In the genomic region with DNA sequence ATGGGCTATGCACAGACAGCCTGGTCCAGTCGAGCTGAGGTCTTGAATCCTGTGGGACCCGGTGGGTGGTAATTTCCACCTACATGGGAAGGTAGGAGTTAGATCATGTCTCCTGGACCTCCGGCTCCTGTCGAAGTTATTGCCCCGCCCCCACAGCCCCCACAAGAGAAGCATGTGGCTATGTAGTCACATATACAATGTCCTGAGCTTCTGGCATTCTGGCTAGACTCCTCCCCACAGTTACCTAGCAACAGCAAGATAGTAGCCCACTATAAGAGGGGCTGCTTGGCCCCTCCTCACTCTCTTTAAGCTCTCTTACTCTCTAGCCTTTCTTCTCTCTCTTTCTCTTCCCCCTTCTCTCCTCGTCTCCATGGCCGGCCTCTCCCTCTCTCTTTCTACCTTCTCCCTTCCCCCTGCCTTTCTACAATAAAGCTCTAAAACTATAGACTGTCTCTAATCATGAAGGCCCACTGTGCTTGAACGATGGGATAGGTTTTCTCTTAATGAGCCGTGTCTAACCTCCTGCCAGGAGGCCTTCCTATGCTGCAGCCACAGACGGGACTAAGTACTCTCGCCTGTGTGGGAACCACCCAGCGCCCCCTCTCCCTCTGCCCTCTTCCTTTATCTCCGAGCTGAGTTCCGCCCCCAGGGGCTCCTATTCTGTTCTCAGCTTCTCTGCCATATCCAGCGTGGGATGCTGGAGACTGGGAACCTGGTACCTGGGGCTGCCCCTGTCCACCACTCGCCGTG, we compare ENCODE assay signal across 14 mouse cellular contexts. TPM values are rescaled to one million over a fixed set of nuclear protein-coding genes. Genes with fewer than 3 reads are reported as not detected.
DNase-seq lines count a peak whose midpoint lies in the region; ATAC-seq and TF ChIP-seq lines count a peak whose summit lies in the region.
"Had no signal": no experiment of that assay in that cellular context is flagged by ENCODE, and none has a peak within 500 bp of the region (broad histone marks: within the 10 kb centered on the region; RNA-seq: fewer than 3 reads in every experiment).

No protein-coding gene starts in this region.

- H3K27me3 ChIP-seq in heart, embryonic 12.5 days (replicated peaks) = no peaks in the 10 kb centered on the region
- no peaks in the 10 kb centered on the region for H3K27me3 ChIP-seq in embryonic facial prominence, embryonic 11.5 days (ENCODE audit: control insufficient read depth, insufficient read depth, low read length)
- no peaks in the 10 kb centered on the region for H3K27me3 ChIP-seq in hindbrain, embryonic 12.5 days
- no peaks in the 10 kb centered on the region for H3K27me3 ChIP-seq in midbrain, embryonic 15.5 days (replicated peaks)
- no peaks in the 10 kb centered on the region for H3K27me3 ChIP-seq in cerebellum, adult 2 months (ENCODE audit: control insufficient read depth, insufficient read depth, low read length)
- H3K27me3 ChIP-seq: liver, embryonic 15.5 days had no signal

- no peak for DNase-seq in heart, adult 8-10 months (ENCODE audit: low spot score)
- DNase-seq in embryonic facial prominence, embryonic 11.5 days (ENCODE audit: low spot score) = peak; percentile 30
- DNase-seq in testis, postnatal 10 days (ENCODE audit: low spot score) = no peak
- DNase-seq in cerebellum, adult 2 months = no peak
- DNase-seq in cerebellum, adult 9-10 months = no peak

- H3K4me3 ChIP-seq in heart, embryonic 12.5 days = no peak overlapping the region
- no peak overlapping the region for H3K4me3 ChIP-seq in embryonic facial prominence, embryonic 11.5 days (ENCODE audit: low read depth, low read length)
- H3K4me3 ChIP-seq in hindbrain, embryonic 12.5 days = no peak overlapping the region
- no peak overlapping the region for H3K4me3 ChIP-seq in midbrain, embryonic 15.5 days
- H3K4me3 ChIP-seq in cerebellum, adult 2 months (replicated peaks; ENCODE audit: insufficient read depth, low read depth, low read length) = no peak overlapping the region
- H3K4me3 ChIP-seq: liver, embryonic 15.5 days had no signal

- ATAC-seq in heart, embryonic 12.5 days (ENCODE audit: insufficient number of reproducible peaks, low FRiP score) = no peak
- peak; percentile 69 for ATAC-seq in embryonic facial prominence, embryonic 11.5 days (replicated peaks; ENCODE audit: insufficient number of reproducible peaks, low FRiP score, low TSS enrichment, low read depth)
- peak; percentile 90 for ATAC-seq in hindbrain, embryonic 12.5 days (ENCODE audit: low FRiP score)
- ATAC-seq in midbrain, embryonic 15.5 days (replicated peaks) = peak; percentile 86
- ATAC-seq: intestine, postnatal 0 days; Patski had no signal

- no peaks in the 10 kb centered on the region for H3K36me3 ChIP-seq in heart, embryonic 12.5 days
- H3K36me3 ChIP-seq in embryonic facial prominence, embryonic 11.5 days (replicated peaks; ENCODE audit: control insufficient read depth, insufficient read depth, low read depth, low read length) = no peaks in the 10 kb centered on the region
- no peaks in the 10 kb centered on the region for H3K36me3 ChIP-seq in hindbrain, embryonic 12.5 days
- no peaks in the 10 kb centered on the region for H3K36me3 ChIP-seq in midbrain, embryonic 15.5 days (replicated peaks)
- H3K36me3 ChIP-seq: liver, embryonic 15.5 days had no signal

- no peak overlapping the region for H3K27ac ChIP-seq in heart, embryonic 12.5 days (ENCODE audit: poor library complexity, severe bottlenecking)
- no peak overlapping the region for H3K27ac ChIP-seq in embryonic facial prominence, embryonic 11.5 days (replicated peaks; ENCODE audit: low read depth, low read length)
- H3K27ac ChIP-seq in hindbrain, embryonic 12.5 days = peak overlapping the region; percentile 50
- H3K27ac ChIP-seq in midbrain, embryonic 15.5 days = no peak overlapping the region
- no peak overlapping the region for H3K27ac ChIP-seq in cerebellum, adult 2 months (ENCODE audit: insufficient read depth, low read length)
- H3K27ac ChIP-seq: liver, embryonic 15.5 days had no signal

- no peak for TF ChIP-seq POLR2A in cerebellum, adult 2 months (IDR thresholded peaks at IDR 0.05; ENCODE audit: borderline replicate concordance, insufficient read depth, low read length)

- no peaks in the 10 kb centered on the region for H3K9me3 ChIP-seq in heart, embryonic 12.5 days (replicated peaks)
- H3K9me3 ChIP-seq in embryonic facial prominence, embryonic 11.5 days (replicated peaks; ENCODE audit: control insufficient read depth, low read length) = no peaks in the 10 kb centered on the region
- no peaks in the 10 kb centered on the region for H3K9me3 ChIP-seq in hindbrain, embryonic 12.5 days (replicated peaks)
- H3K9me3 ChIP-seq in midbrain, embryonic 15.5 days = no peaks in the 10 kb centered on the region
- H3K9me3 ChIP-seq: liver, embryonic 15.5 days had no signal

- 45% methylated on average over 17 of the region's 17 CpGs for WGBS in heart, embryonic 12.5 days
- WGBS in embryonic facial prominence, embryonic 11.5 days = 30% methylated on average over 17 of the region's 17 CpGs
- WGBS in hindbrain, embryonic 12.5 days = 25% methylated on average over 17 of the region's 17 CpGs
- 19% methylated on average over 17 of the region's 17 CpGs for WGBS in midbrain, embryonic 15.5 days
- WGBS in cerebellum, adult 2 months = 46% methylated on average over 17 of the region's 17 CpGs

- H3K9ac ChIP-seq in heart, embryonic 12.5 days = no peak overlapping the region
- H3K9ac ChIP-seq in embryonic facial prominence, embryonic 11.5 days (replicated peaks; ENCODE audit: low read length) = no peak overlapping the region
- no peak overlapping the region for H3K9ac ChIP-seq in hindbrain, embryonic 12.5 days
- H3K9ac ChIP-seq in midbrain, embryonic 15.5 days = no peak overlapping the region
- H3K9ac ChIP-seq: liver, embryonic 15.5 days had no signal

- peaks cover 7% of the 10 kb centered on the region; the same call in 1 of the 2 replicates for H3K4me1 ChIP-seq in heart, embryonic 12.5 days (replicated peaks)
- no peaks in the 10 kb centered on the region; the same call in 1 of the 2 replicates for H3K4me1 ChIP-seq in embryonic facial prominence, embryonic 11.5 days (ENCODE audit: control insufficient read depth, insufficient read depth, low read length)
- peaks cover 16% of the 10 kb centered on the region for H3K4me1 ChIP-seq in hindbrain, embryonic 12.5 days
- H3K4me1 ChIP-seq in midbrain, embryonic 15.5 days = peaks cover 14% of the 10 kb centered on the region
- peaks cover 7% of the 10 kb centered on the region; the same call in 1 of the 2 replicates for H3K4me1 ChIP-seq in cerebellum, adult 2 months (ENCODE audit: control insufficient read depth, insufficient read depth, low read length)
- H3K4me1 ChIP-seq: liver, embryonic 15.5 days had no signal

- H3K4me2 ChIP-seq in heart, embryonic 12.5 days = 0 out of 2 replicates have a peak overlapping the region, but pooled peaks have one; percentile 0
- H3K4me2 ChIP-seq in embryonic facial prominence, embryonic 11.5 days (ENCODE audit: low read depth, low read length) = no peak overlapping the region
- H3K4me2 ChIP-seq in hindbrain, embryonic 12.5 days (replicated peaks) = peak overlapping the region; percentile 3
- H3K4me2 ChIP-seq in midbrain, embryonic 15.5 days = peak overlapping the region; percentile 1; the same call in 1 of the 2 replicates
- H3K4me2 ChIP-seq: liver, embryonic 15.5 days had no signal

- no peak for TF ChIP-seq CTCF in cerebellum, adult 2 months (IDR thresholded peaks at IDR 0.05; ENCODE audit: borderline replicate concordance, insufficient read depth, low read depth, low read length)

RNA-seq across cellular contexts. Expression of gene Gpr83, which starts 12.3 kb away (rescaled TPM):
- polyA plus RNA-seq in heart, embryonic 12.5 days (2016; fragmentation: Nextera tagmentation; extraction: Ambion mirVana) = not detected in 2 replicates
- total RNA-seq in heart, adult 8-10 months (2022) = under 1 TPM in 1 of 4 experiments, not detected in 3; 0.09 TPM
- polyA plus RNA-seq in embryonic facial prominence, embryonic 11.5 days (2014; fragmentation: Nextera tagmentation; extraction: Ambion mirVana) = 0.21 and 0.29 TPM in 2 replicates
- 1.6 and 1.7 TPM in 2 replicates for polyA plus RNA-seq in hindbrain, embryonic 12.5 days (2016; fragmentation: Nextera tagmentation; extraction: Ambion mirVana)
- polyA plus RNA-seq in midbrain, embryonic 15.5 days (2015; fragmentation: Nextera tagmentation; extraction: Ambion mirVana) = 3.1 and 3.3 TPM in 2 replicates
- 2.5 and 2.8 TPM in 2 replicates for polyA plus RNA-seq in cerebellum, adult 2 months (2012; rRNA removed)
- polyA plus RNA-seq: gonadal fat pad, adult 2 months; Patski had no signal

RNA-seq across cellular contexts. Expression of gene Izumo1r, which starts 31.4 kb away (rescaled TPM):
- polyA plus RNA-seq in heart, embryonic 12.5 days (2016; fragmentation: Nextera tagmentation; extraction: Ambion mirVana) = not detected in 2 replicates
- not detected for total RNA-seq in heart, adult 8-10 months (2022)
- 0.27 TPM in 1 of 2 replicates, not detected in the other for polyA plus RNA-seq in embryonic facial prominence, embryonic 11.5 days (2014; fragmentation: Nextera tagmentation; extraction: Ambion mirVana)
- polyA plus RNA-seq in hindbrain, embryonic 12.5 days (2016; fragmentation: Nextera tagmentation; extraction: Ambion mirVana) = not detected in 2 replicates
- polyA plus RNA-seq in midbrain, embryonic 15.5 days (2015; fragmentation: Nextera tagmentation; extraction: Ambion mirVana) = not detected in 2 replicates
- polyA plus RNA-seq in cerebellum, adult 2 months (2012; rRNA removed) = not detected in 2 replicates
- total RNA-seq: left cerebral cortex, adult 18-20 months had no signal
- polyA plus RNA-seq: intestine, postnatal 0 days; liver, embryonic 15.5 days; Patski; stomach, embryonic 16.5 days had no signal
